8 mouse cellular contexts compared by ENCODE assay signal in genomic region chr2:93303585-93304272, GRCm38 (mm10). TPM values are rescaled to one million over a fixed set of nuclear protein-coding genes. Genes with fewer than 3 reads are reported as not detected.
A peak's percentile ranks its signal among the peaks of the same experiment; 100 is the strongest.
DNase-seq lines count a peak whose midpoint lies in the region; ATAC-seq lines count a peak whose summit lies in the region.

No protein-coding gene starts in this region.

- peak overlapping the region; percentile 90 for H3K27ac ChIP-seq in forebrain, embryonic 12.5 days
- peak overlapping the region; percentile 70 for H3K27ac ChIP-seq in hindbrain, embryonic 15.5 days (replicated peaks)
- H3K27ac ChIP-seq in midbrain, embryonic 13.5 days = peak overlapping the region; percentile 78

- WGBS in forebrain, embryonic 12.5 days = 7% methylated on average over 16 of the region's 16 CpGs
- WGBS in hindbrain, embryonic 15.5 days = 13% methylated on average over 16 of the region's 16 CpGs
- whole genome bisulfite sequencing in midbrain, embryonic 13.5 days = 5% methylated on average over 16 of the region's 16 CpGs

- H3K9ac ChIP-seq in forebrain, embryonic 12.5 days = peak overlapping the region; percentile 33
- H3K9ac ChIP-seq in hindbrain, embryonic 15.5 days = no peak overlapping the region
- no peak overlapping the region for H3K9ac ChIP-seq in midbrain, embryonic 13.5 days (replicated peaks)

- H3K4me1 ChIP-seq in forebrain, embryonic 12.5 days = peaks cover 35% of the 10 kb centered on the region
- peaks cover 32% of the 10 kb centered on the region for H3K4me1 ChIP-seq in hindbrain, embryonic 15.5 days (replicated peaks)
- peaks cover 43% of the 10 kb centered on the region for H3K4me1 ChIP-seq in midbrain, embryonic 13.5 days (replicated peaks)

- H3K27me3 ChIP-seq in forebrain, embryonic 12.5 days = no peaks in the 10 kb centered on the region
- no peaks in the 10 kb centered on the region for H3K27me3 ChIP-seq in hindbrain, embryonic 15.5 days
- no peaks in the 10 kb centered on the region for H3K27me3 ChIP-seq in midbrain, embryonic 13.5 days

- H3K9me3 ChIP-seq in forebrain, embryonic 12.5 days = no peaks in the 10 kb centered on the region
- H3K9me3 ChIP-seq in hindbrain, embryonic 15.5 days = no peaks in the 10 kb centered on the region
- H3K9me3 ChIP-seq in midbrain, embryonic 13.5 days = no peaks in the 10 kb centered on the region

- H3K4me2 ChIP-seq in forebrain, embryonic 12.5 days = peak overlapping the region; percentile 30; the same call in 1 of the 2 replicates
- no peak overlapping the region for H3K4me2 ChIP-seq in hindbrain, embryonic 15.5 days
- H3K4me2 ChIP-seq in midbrain, embryonic 13.5 days (replicated peaks) = no peak overlapping the region

- ATAC-seq in forebrain, embryonic 12.5 days (ENCODE audit: low FRiP score) = peak; percentile 68
- ATAC-seq in hindbrain, embryonic 15.5 days (ENCODE audit: low FRiP score, low read depth) = peak; percentile 62
- peak; percentile 67 for ATAC-seq in midbrain, embryonic 13.5 days
- ATAC-seq in cerebellum, adult (ENCODE audit: insufficient number of reproducible peaks, low FRiP score, low TSS enrichment) = no peak

- H3K4me3 ChIP-seq in forebrain, embryonic 12.5 days (replicated peaks) = no peak overlapping the region
- no peak overlapping the region for H3K4me3 ChIP-seq in hindbrain, embryonic 15.5 days
- no peak overlapping the region for H3K4me3 ChIP-seq in midbrain, embryonic 13.5 days (replicated peaks)

- H3K36me3 ChIP-seq in forebrain, embryonic 12.5 days (replicated peaks) = peaks cover 8% of the 10 kb centered on the region; the same call in 1 of the 2 replicates
- H3K36me3 ChIP-seq in hindbrain, embryonic 15.5 days = no peaks in the 10 kb centered on the region
- no peaks in the 10 kb centered on the region; the same call in 1 of the 2 replicates for H3K36me3 ChIP-seq in midbrain, embryonic 13.5 days

- DNase-seq in embryo, embryonic 10.5 days (ENCODE audit: low spot score) = peak; percentile 74
- DNase-seq in adrenal gland, postnatal 4 days (ENCODE audit: low spot score in 2 of 2) = no peak
- DNase-seq in ovary, postnatal 36 days (ENCODE audit: low spot score) = no peak
- DNase-seq in layer of hippocampus, adult 18-20 months (ENCODE audit: low spot score in 2 of 2) = no peak

RNA-seq across cellular contexts. Expression of gene Tspan18, which starts 30.6 kb away (rescaled TPM):
- polyA plus RNA-seq in forebrain, embryonic 12.5 days (2016; fragmentation: Nextera tagmentation; extraction: Ambion mirVana) = 31.2 and 32.5 TPM in 2 replicates
- 17.9 and 23.5 TPM in 2 replicates for polyA plus RNA-seq in hindbrain, embryonic 15.5 days (2015; fragmentation: Nextera tagmentation; extraction: Ambion mirVana)
- polyA plus RNA-seq in midbrain, embryonic 13.5 days (2015; fragmentation: Nextera tagmentation; extraction: Ambion mirVana) = 24.9 and 31.2 TPM in 2 replicates
- total RNA-seq in adrenal gland, postnatal 4 days (2021) = 10 to 100 TPM; 94.2 to 94.6 TPM
- total RNA-seq in layer of hippocampus, adult 18-20 months (2021) = 10 to 100 TPM; 27.8 to 31.3 TPM
